Mouse (Mus musculus): ENCODE results near the gene Kcnmb4. TPM values are rescaled to one million over a fixed set of nuclear protein-coding genes. Genes with fewer than 3 reads are reported as not detected.

Kcnmb4 gene
- polyA plus RNA-seq, 1 experiment, result 1.8 TPM

DNA sequence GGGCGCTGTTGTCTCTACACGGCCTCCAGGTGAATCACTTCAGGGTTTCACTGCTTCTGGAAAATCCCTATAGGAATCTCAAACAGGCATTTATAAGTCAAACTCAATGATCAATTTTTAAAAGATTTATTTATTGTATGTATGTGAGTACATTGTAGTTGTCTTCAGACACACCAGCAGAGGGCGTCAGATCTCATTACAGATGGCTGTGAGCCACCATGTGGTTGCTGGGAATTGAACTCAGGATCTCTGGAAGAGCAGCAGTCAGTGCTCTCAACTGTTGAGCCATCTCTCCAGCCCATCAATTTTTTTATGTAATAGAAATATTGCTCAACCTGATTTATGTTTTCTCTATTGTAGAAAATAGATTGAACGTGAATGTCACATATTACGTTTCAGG lies 7.3 kb upstream of the Kcnmb4 start:
- no peaks in the 10 kb centered on the region for H3K27me3 ChIP-seq (ENCODE audit: control insufficient read depth, insufficient read depth, low read length, poor library complexity, severe bottlenecking)
- H3K9me3 ChIP-seq (replicated peaks; ENCODE audit: control insufficient read depth, insufficient read depth, low read length, poor library complexity, severe bottlenecking), result peaks cover 7% of the 10 kb centered on the region; the same call in 1 of the 2 replicates
- no peak overlapping the region for H3K27ac ChIP-seq (ENCODE audit: insufficient read depth, low read length)
- no peak overlapping the region for H3K4me3 ChIP-seq (ENCODE audit: low read depth, low read length)
- H3K36me3 ChIP-seq (ENCODE audit: control insufficient read depth, insufficient read depth, low read length, poor library complexity, severe bottlenecking), result peaks cover 13% of the 10 kb centered on the region
- no peaks in the 10 kb centered on the region for H3K4me1 ChIP-seq (ENCODE audit: control insufficient read depth, insufficient read depth, low read length)
- TF ChIP-seq CTCF (IDR thresholded peaks at IDR 0.05; ENCODE audit: low read depth, low read length), result no peak
- TF ChIP-seq POLR2A (IDR thresholded peaks at IDR 0.05; ENCODE audit: insufficient read depth, low read length), result no peak
- no peak for TF ChIP-seq EP300 (IDR thresholded peaks at IDR 0.05; ENCODE audit: insufficient read depth, low read depth, low read length)
- H3K9ac ChIP-seq (ENCODE audit: low read depth, poor library complexity, severe bottlenecking), result no peak overlapping the region

- TF ChIP-seq POLR2A (IDR thresholded peaks at IDR 0.05; ENCODE audit: insufficient read depth, low read length) (no peak), CTCF (IDR thresholded peaks at IDR 0.05; ENCODE audit: low read depth, low read length) (no peak), EP300 (IDR thresholded peaks at IDR 0.05; ENCODE audit: insufficient read depth, low read depth, low read length) (no peak)
- Histone ChIP-seq H3K36me3 (ENCODE audit: control insufficient read depth, insufficient read depth, low read length, poor library complexity, severe bottlenecking) (no peaks in the 10 kb centered on the region), H3K27ac (ENCODE audit: insufficient read depth, low read length) (no peak overlapping the region), H3K27me3 (ENCODE audit: control insufficient read depth, insufficient read depth, low read length, poor library complexity, severe bottlenecking) (peaks cover 12% of the 10 kb centered on the region), H3K9me3 (replicated peaks; ENCODE audit: control insufficient read depth, insufficient read depth, low read length, poor library complexity, severe bottlenecking) (peaks cover 7% of the 10 kb centered on the region; the same call in 1 of the 2 replicates), H3K9ac (ENCODE audit: low read depth, poor library complexity, severe bottlenecking) (no peak overlapping the region), H3K4me1 (ENCODE audit: control insufficient read depth, insufficient read depth, low read length) (no peaks in the 10 kb centered on the region), H3K4me3 (ENCODE audit: low read depth, low read length) (no peak overlapping the region)
Measured at GRCm38 (mm10) chr10:116476559-116476958, 2.9 kb upstream of the Kcnmb4 start.

DNA sequence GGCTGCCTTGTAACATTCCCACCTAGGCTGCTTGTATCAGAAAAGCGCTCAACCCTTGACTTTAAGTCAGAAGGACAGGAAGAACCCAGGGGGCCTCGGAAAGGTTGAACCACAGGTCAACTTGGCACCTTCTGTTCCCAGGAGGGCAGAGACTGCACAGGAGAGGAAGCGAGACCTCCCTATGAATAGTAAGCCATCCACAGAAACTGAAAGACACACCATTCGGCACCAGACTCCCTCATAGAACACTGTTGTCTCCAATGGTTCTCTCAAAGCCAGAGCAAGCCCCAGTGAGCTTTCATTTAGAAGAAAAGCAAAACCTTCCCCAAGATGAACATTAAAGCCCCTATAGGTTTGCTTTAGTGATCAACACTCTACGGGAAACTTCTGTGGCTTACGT lies 2.0 kb upstream of the Kcnmb4 start:
- H3K9ac ChIP-seq (ENCODE audit: low read depth, poor library complexity, severe bottlenecking), result no peak overlapping the region
- TF ChIP-seq POLR2A (IDR thresholded peaks at IDR 0.05; ENCODE audit: insufficient read depth, low read length) (no peak), EP300 (IDR thresholded peaks at IDR 0.05; ENCODE audit: insufficient read depth, low read depth, low read length) (no peak)
- H3K4me1 ChIP-seq (ENCODE audit: control insufficient read depth, insufficient read depth, low read length), result no peaks in the 10 kb centered on the region
- H3K27me3 ChIP-seq (ENCODE audit: control insufficient read depth, insufficient read depth, low read length, poor library complexity, severe bottlenecking), result peaks cover 12% of the 10 kb centered on the region
- peaks cover 7% of the 10 kb centered on the region; the same call in 1 of the 2 replicates for H3K9me3 ChIP-seq (replicated peaks; ENCODE audit: control insufficient read depth, insufficient read depth, low read length, poor library complexity, severe bottlenecking)
- H3K27ac ChIP-seq (ENCODE audit: insufficient read depth, low read length), result no peak overlapping the region
- no peaks in the 10 kb centered on the region for H3K36me3 ChIP-seq (ENCODE audit: control insufficient read depth, insufficient read depth, low read length, poor library complexity, severe bottlenecking)
- H3K4me3 ChIP-seq (ENCODE audit: low read depth, low read length), result no peak overlapping the region

- no peaks in the 10 kb centered on the region for H3K4me1 ChIP-seq (ENCODE audit: control insufficient read depth, insufficient read depth, low read length)
- TF ChIP-seq CTCF (IDR thresholded peaks at IDR 0.05; ENCODE audit: low read depth, low read length), result no peak
- TF ChIP-seq POLR2A (IDR thresholded peaks at IDR 0.05; ENCODE audit: insufficient read depth, low read length), result no peak
- no peak for TF ChIP-seq EP300 (IDR thresholded peaks at IDR 0.05; ENCODE audit: insufficient read depth, low read depth, low read length)
- H3K36me3 ChIP-seq (ENCODE audit: control insufficient read depth, insufficient read depth, low read length, poor library complexity, severe bottlenecking), result no peaks in the 10 kb centered on the region
- peaks cover 7% of the 10 kb centered on the region; the same call in 1 of the 2 replicates for H3K9me3 ChIP-seq (replicated peaks; ENCODE audit: control insufficient read depth, insufficient read depth, low read length, poor library complexity, severe bottlenecking)
- peaks cover 12% of the 10 kb centered on the region for H3K27me3 ChIP-seq (ENCODE audit: control insufficient read depth, insufficient read depth, low read length, poor library complexity, severe bottlenecking)
- peak overlapping the region; percentile 90 for H3K9ac ChIP-seq (ENCODE audit: low read depth, poor library complexity, severe bottlenecking)
- H3K27ac ChIP-seq (ENCODE audit: insufficient read depth, low read length), result no peak overlapping the region
- peak overlapping the region; percentile 63 for H3K4me3 ChIP-seq (ENCODE audit: low read depth, low read length)
Measured at GRCm38 (mm10) chr10:116473071-116473758, 463 bp downstream of the Kcnmb4 start.

DNA sequence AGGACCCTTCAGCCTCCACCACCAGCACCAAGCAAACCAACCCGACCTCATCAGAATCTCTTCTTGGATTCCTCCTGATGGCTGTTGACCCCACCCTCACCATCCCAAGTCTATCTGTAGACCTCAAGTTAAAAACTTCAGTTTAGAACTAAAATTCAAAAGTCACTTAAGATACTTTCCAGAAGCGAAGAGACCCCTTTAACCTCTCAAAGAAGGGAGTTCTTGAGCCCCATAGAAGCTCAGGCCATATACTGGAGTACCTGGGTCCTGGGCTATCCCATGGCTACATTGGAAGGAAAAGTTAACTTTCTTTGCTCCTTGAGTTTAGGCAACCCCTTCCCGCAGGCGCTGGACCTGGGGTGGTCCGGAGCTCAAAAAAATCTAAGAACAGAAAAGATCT lies 1.1 kb downstream of the Kcnmb4 start:
- H3K27ac ChIP-seq (ENCODE audit: insufficient read depth, low read length), result no peak overlapping the region
- no peaks in the 10 kb centered on the region for H3K36me3 ChIP-seq (ENCODE audit: control insufficient read depth, insufficient read depth, low read length, poor library complexity, severe bottlenecking)
- peak overlapping the region; percentile 63 for H3K4me3 ChIP-seq (ENCODE audit: low read depth, low read length)
- no peak for TF ChIP-seq EP300 (IDR thresholded peaks at IDR 0.05; ENCODE audit: insufficient read depth, low read depth, low read length)
- TF ChIP-seq CTCF (IDR thresholded peaks at IDR 0.05; ENCODE audit: low read depth, low read length), result no peak
- TF ChIP-seq POLR2A (IDR thresholded peaks at IDR 0.05; ENCODE audit: insufficient read depth, low read length), result no peak
- H3K27me3 ChIP-seq (ENCODE audit: control insufficient read depth, insufficient read depth, low read length, poor library complexity, severe bottlenecking), result peaks cover 12% of the 10 kb centered on the region
- no peaks in the 10 kb centered on the region for H3K4me1 ChIP-seq (ENCODE audit: control insufficient read depth, insufficient read depth, low read length)
- H3K9me3 ChIP-seq (replicated peaks; ENCODE audit: control insufficient read depth, insufficient read depth, low read length, poor library complexity, severe bottlenecking), result peaks cover 7% of the 10 kb centered on the region; the same call in 1 of the 2 replicates
- H3K9ac ChIP-seq (ENCODE audit: low read depth, poor library complexity, severe bottlenecking), result peak overlapping the region; percentile 90

DNA sequence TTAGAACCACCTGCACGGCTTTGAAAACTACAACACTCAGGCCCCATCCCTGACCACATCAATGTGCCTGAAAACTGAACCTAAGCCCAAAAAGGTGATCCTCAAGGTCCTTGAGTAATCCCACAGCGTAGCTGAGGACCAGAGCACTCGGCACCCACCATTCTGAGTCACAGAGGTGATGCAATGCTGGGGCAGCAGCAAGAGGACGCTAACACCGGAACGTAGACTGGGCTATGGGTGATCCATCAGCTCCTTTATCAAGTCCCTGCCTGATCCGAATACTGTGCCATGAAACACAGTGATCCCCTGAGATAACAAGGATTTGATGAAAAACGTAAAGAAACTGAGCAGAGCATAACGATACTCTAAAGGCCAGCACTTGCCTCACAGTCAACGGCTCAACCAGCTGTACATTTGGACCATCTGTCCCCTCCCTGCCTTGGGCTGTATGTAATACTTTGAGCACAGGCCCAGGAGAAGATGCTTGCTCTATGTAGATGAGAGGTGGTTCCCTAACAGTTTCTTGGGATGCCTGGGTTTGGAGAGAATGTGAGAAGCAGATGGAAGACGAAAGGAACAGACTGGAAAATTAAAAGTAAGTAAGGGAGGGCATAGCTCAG lies 3.3 kb downstream of the Kcnmb4 start:
- TF ChIP-seq EP300 (IDR thresholded peaks at IDR 0.05; ENCODE audit: insufficient read depth, low read depth, low read length), result no peak
- no peak for TF ChIP-seq POLR2A (IDR thresholded peaks at IDR 0.05; ENCODE audit: insufficient read depth, low read length)
- TF ChIP-seq CTCF (IDR thresholded peaks at IDR 0.05; ENCODE audit: low read depth, low read length), result no peak
- Histone ChIP-seq H3K9ac (ENCODE audit: low read depth, poor library complexity, severe bottlenecking) (no peak overlapping the region), H3K27me3 (ENCODE audit: control insufficient read depth, insufficient read depth, low read length, poor library complexity, severe bottlenecking) (peaks cover 12% of the 10 kb centered on the region), H3K4me1 (ENCODE audit: control insufficient read depth, insufficient read depth, low read length) (no peaks in the 10 kb centered on the region), H3K36me3 (ENCODE audit: control insufficient read depth, insufficient read depth, low read length, poor library complexity, severe bottlenecking) (no peaks in the 10 kb centered on the region), H3K9me3 (replicated peaks; ENCODE audit: control insufficient read depth, insufficient read depth, low read length, poor library complexity, severe bottlenecking) (no peaks in the 10 kb centered on the region), H3K27ac (ENCODE audit: insufficient read depth, low read length) (no peak overlapping the region), H3K4me3 (ENCODE audit: low read depth, low read length) (no peak overlapping the region)

All from ES-Bruce4 (cell line).